In genomic region chr10:33123028-33123427, GRCm38 (mm10) we compare ENCODE assay signal across 29 mouse cellular contexts. TPM values are rescaled to one million over a fixed set of nuclear protein-coding genes. Genes with fewer than 3 reads are reported as not detected.
"Had no signal": no experiment of that assay in that cellular context is flagged by ENCODE, and none has a peak within 500 bp of the region (broad histone marks: within the 10 kb centered on the region; RNA-seq: fewer than 3 reads in every experiment).

No protein-coding gene starts in this region.

- H3K9me3 ChIP-seq: hindbrain, embryonic 10.5 days; hindbrain, embryonic 12.5 days; intestine, embryonic 15.5 days; limb, embryonic 10.5 days; limb, embryonic 12.5 days; liver, embryonic 13.5 days; liver, embryonic 15.5 days had no signal

- H3K27me3 ChIP-seq: hindbrain, embryonic 12.5 days; intestine, embryonic 15.5 days; limb, embryonic 12.5 days; liver, embryonic 13.5 days; liver, embryonic 15.5 days had no signal

- H3K4me3 ChIP-seq: gastrocnemius, adult 2 months; hindbrain, embryonic 10.5 days; hindbrain, embryonic 12.5 days; intestine, embryonic 15.5 days; layer of hippocampus, adult 2 months; left cerebral cortex, adult 2 months; limb, embryonic 10.5 days; limb, embryonic 12.5 days; liver, embryonic 13.5 days; liver, embryonic 15.5 days had no signal

- H3K4me1 ChIP-seq: hindbrain, embryonic 10.5 days; hindbrain, embryonic 12.5 days; intestine, embryonic 15.5 days; limb, embryonic 10.5 days; limb, embryonic 12.5 days; liver, embryonic 13.5 days; liver, embryonic 15.5 days had no signal

- H3K36me3 ChIP-seq: hindbrain, embryonic 10.5 days; hindbrain, embryonic 12.5 days; intestine, embryonic 15.5 days; limb, embryonic 10.5 days; limb, embryonic 12.5 days; liver, embryonic 13.5 days; liver, embryonic 15.5 days had no signal

- H3K9ac ChIP-seq: hindbrain, embryonic 12.5 days; hindbrain, embryonic 14.5 days; intestine, embryonic 15.5 days; limb, embryonic 12.5 days; liver, embryonic 13.5 days; liver, embryonic 15.5 days; liver, postnatal 0 days had no signal

- ATAC-seq: forebrain, embryonic 16.5 days; hindbrain, embryonic 16.5 days; inflammation-experienced regulatory T-cells, adult 6 months; intestine, embryonic 15.5 days; intestine, postnatal 0 days; liver, postnatal 0 days had no signal

- H3K4me2 ChIP-seq: hindbrain, embryonic 12.5 days; hindbrain, embryonic 14.5 days; intestine, embryonic 15.5 days; limb, embryonic 12.5 days; liver, embryonic 11.5 days; liver, embryonic 13.5 days; liver, embryonic 15.5 days had no signal

- H3K27ac ChIP-seq: gastrocnemius, adult 2 months; hindbrain, embryonic 10.5 days; hindbrain, embryonic 12.5 days; hindbrain, embryonic 14.5 days; intestine, embryonic 15.5 days; layer of hippocampus, adult 2 months; left cerebral cortex, adult 2 months; limb, embryonic 10.5 days; limb, embryonic 12.5 days; liver, embryonic 13.5 days; liver, embryonic 15.5 days had no signal

- DNase-seq: gastrocnemius, adult 2 months; gastrocnemius, postnatal 10 days; gastrocnemius, postnatal 25 days; kidney, adult 18-20 months; kidney, adult 8-10 months; kidney, postnatal 10 days; kidney, postnatal 25 days; kidney, postnatal 4 days; liver; liver, embryonic 13.5 days; liver, postnatal 0 days had no signal

RNA-seq across cellular contexts. Expression of gene Trdn, which starts 42.7 kb away (rescaled TPM):
- total RNA-seq: granulocyte monocyte progenitor cell, adult 5-6 weeks; layer of hippocampus, postnatal 10 days; layer of hippocampus, postnatal 25 days had no signal
- polyA plus RNA-seq: hindbrain, embryonic 10.5 days; hindbrain, embryonic 16.5 days; inflammation-experienced regulatory T-cells, adult 6 months; kidney, embryonic 14.5 days had no signal
